Mouse (Mus musculus): Measurements from ENCODE around the gene Olfr1229. TPM values are rescaled to one million over a fixed set of nuclear protein-coding genes. Genes with fewer than 3 reads are reported as not detected.

Olfr1229 gene
- not detected in 2 replicates for polyA plus RNA-seq (2021; fragmentation: Nextera tagmentation)
- long read RNA-seq, experiment 1, result 0 reads
- long read RNA-seq, experiment 2, result 0 reads

GRCm38 (mm10) chr2:89287914-89288313 lies at the start of gene Olfr1229:
Olfr1229 (minus strand) TSS chr2:89288014.

GRCm38 (mm10) chr2:89329575-89329974 lies 41.8 kb upstream of the Olfr1229 start, which contains the start of gene Olfr1232:
Olfr1232 (minus strand) TSS chr2:89329675.

GRCm38 (mm10) chr2:89306974-89307373 lies 19.2 kb upstream of the Olfr1229 start, which contains the start of gene Olfr1231:
Olfr1231 (minus strand) TSS chr2:89307074.

GRCm38 (mm10) chr2:89297168-89297567 lies 9.4 kb upstream of the Olfr1229 start, which contains the start of gene Olfr1230:
Olfr1230 (minus strand) TSS chr2:89297268.

GRCm38 (mm10) chr2:89253962-89254361 lies 33.9 kb downstream of the Olfr1229 start, which contains the start of gene Olfr1228:
Olfr1228 (minus strand) TSS chr2:89254062.

Other genes with a start within 250 kb of the Olfr1229 start
- gene Olfr1218, start 226.8 kb downstream of the Olfr1229 start, polyA plus RNA-seq (2021; fragmentation: Nextera tagmentation), result not detected in 2 replicates
- not detected in 2 replicates for gene Olfr1219, start 204.5 kb downstream of the Olfr1229 start, polyA plus RNA-seq (2021; fragmentation: Nextera tagmentation)
- not detected in 2 replicates for gene Olfr1220, start 181.2 kb downstream of the Olfr1229 start, polyA plus RNA-seq (2021; fragmentation: Nextera tagmentation)
- gene Olfr1221, start 170.7 kb downstream of the Olfr1229 start, polyA plus RNA-seq (2021; fragmentation: Nextera tagmentation), result not detected in 2 replicates
- gene Olfr1222, start 155.0 kb downstream of the Olfr1229 start, polyA plus RNA-seq (2021; fragmentation: Nextera tagmentation), result not detected in 2 replicates
- gene Olfr1223, start 136.5 kb downstream of the Olfr1229 start, polyA plus RNA-seq (2021; fragmentation: Nextera tagmentation), result not detected in 2 replicates
- gene Olfr1224-ps1, start 123.9 kb downstream of the Olfr1229 start, polyA plus RNA-seq (2021; fragmentation: Nextera tagmentation), result not detected in 2 replicates
- gene Olfr1225, start 113.3 kb downstream of the Olfr1229 start, polyA plus RNA-seq (2021; fragmentation: Nextera tagmentation), result not detected in 2 replicates
- not detected in 2 replicates for gene Olfr1226, start 88.0 kb downstream of the Olfr1229 start, polyA plus RNA-seq (2021; fragmentation: Nextera tagmentation)
- not detected in 2 replicates for gene Olfr1228, start 34.0 kb downstream of the Olfr1229 start, polyA plus RNA-seq (2021; fragmentation: Nextera tagmentation)
- not detected in 2 replicates for gene Olfr1230, start 9.3 kb upstream of the Olfr1229 start, polyA plus RNA-seq (2021; fragmentation: Nextera tagmentation)
- not detected in 2 replicates for gene Olfr1231, start 19.1 kb upstream of the Olfr1229 start, polyA plus RNA-seq (2021; fragmentation: Nextera tagmentation)
- gene Olfr1232, start 41.7 kb upstream of the Olfr1229 start, polyA plus RNA-seq (2021; fragmentation: Nextera tagmentation), result not detected in 2 replicates
- gene Olfr1233, start 54.4 kb upstream of the Olfr1229 start, polyA plus RNA-seq (2021; fragmentation: Nextera tagmentation), result not detected in 2 replicates
- not detected in 2 replicates for gene Olfr1234, start 76.9 kb upstream of the Olfr1229 start, polyA plus RNA-seq (2021; fragmentation: Nextera tagmentation)
- not detected in 2 replicates for gene Olfr1238, start 121.7 kb upstream of the Olfr1229 start, polyA plus RNA-seq (2021; fragmentation: Nextera tagmentation)
- not detected in 2 replicates for gene Olfr1239, start 132.4 kb upstream of the Olfr1229 start, polyA plus RNA-seq (2021; fragmentation: Nextera tagmentation)
- gene Olfr1240, start 155.0 kb upstream of the Olfr1229 start, polyA plus RNA-seq (2021; fragmentation: Nextera tagmentation), result not detected in 2 replicates
- not detected in 2 replicates for gene Olfr1241, start 199.1 kb upstream of the Olfr1229 start, polyA plus RNA-seq (2021; fragmentation: Nextera tagmentation)
- not detected in 2 replicates for gene Olfr1242, start 210.3 kb upstream of the Olfr1229 start, polyA plus RNA-seq (2021; fragmentation: Nextera tagmentation)
- not detected in 2 replicates for gene Olfr1243, start 243.5 kb upstream of the Olfr1229 start, polyA plus RNA-seq (2021; fragmentation: Nextera tagmentation)

Data from left cerebral cortex, adult 6 months (tissue).